8 mouse cellular contexts compared by ENCODE assay signal in genomic region chr5:102055130-102055641, GRCm38 (mm10). TPM values are rescaled to one million over a fixed set of nuclear protein-coding genes. Genes with fewer than 3 reads are reported as not detected.
DNase-seq lines count a peak whose midpoint lies in the region; ATAC-seq and TF ChIP-seq lines count a peak whose summit lies in the region.

No protein-coding gene starts in this region.

- H3K36me3 ChIP-seq in lung, embryonic 15.5 days = no peaks in the 10 kb centered on the region

- H3K4me3 ChIP-seq in lung, embryonic 15.5 days = no peak overlapping the region
- no peak overlapping the region for H3K4me3 ChIP-seq in lung, adult 2 months (replicated peaks; ENCODE audit: extremely low read depth, low read depth, low read length)

- H3K9me3 ChIP-seq in lung, embryonic 15.5 days = no peaks in the 10 kb centered on the region

- H3K4me1 ChIP-seq in lung, embryonic 15.5 days = peaks cover 15% of the 10 kb centered on the region; the same call in 1 of the 2 replicates
- peaks cover 12% of the 10 kb centered on the region for H3K4me1 ChIP-seq in lung, adult 2 months (ENCODE audit: control insufficient read depth, insufficient read depth, low read length)

- no peak for TF ChIP-seq CTCF in lung, adult 2 months (IDR thresholded peaks at IDR 0.05; ENCODE audit: insufficient read depth, low read length)

- no peaks in the 10 kb centered on the region for H3K27me3 ChIP-seq in lung, embryonic 15.5 days

- DNase-seq in lung, adult 2 months = no peak
- DNase-seq in cerebellum, adult 9-11 months = peak; percentile 71
- peak; percentile 73 for DNase-seq in kidney, adult 9 months
- DNase-seq in retina, embryonic 14.5 days (ENCODE audit: low spot score) = peak; percentile 49
- DNase-seq in thymus, postnatal 0 days (ENCODE audit: low spot score) = no peak
- DNase-seq in adrenal gland, adult 8-10 months = no peak
- DNase-seq in gastrocnemius, postnatal 36 days = no peak

- 0 out of 2 replicates have a peak, but pooled peaks have one; percentile 32 for ATAC-seq in lung, embryonic 15.5 days (ENCODE audit: borderline replicate concordance, extremely low read depth, low FRiP score, low TSS enrichment)

- no peak overlapping the region for H3K4me2 ChIP-seq in lung, embryonic 15.5 days

- H3K27ac ChIP-seq in lung, embryonic 15.5 days = no peak overlapping the region

- WGBS in lung, embryonic 15.5 days = 27% methylated on average over 3 of the region's 3 CpGs
- 23% methylated on average over 3 of the region's 3 CpGs for WGBS in lung, adult 2 months

- no peak for TF ChIP-seq POLR2A in lung, adult 2 months (IDR thresholded peaks at IDR 0.05; ENCODE audit: borderline replicate concordance, extremely low read depth, low read depth, low read length)

- intact Hi-C loops in gastrocnemius, postnatal 36 days (cut with DNase I) = no loop called here

- no peak overlapping the region for H3K9ac ChIP-seq in lung, embryonic 15.5 days

RNA-seq across cellular contexts. Expression of gene Wdfy3, which starts 14.5 kb away (rescaled TPM):
- polyA plus RNA-seq in lung, embryonic 15.5 days (2015; fragmentation: Nextera tagmentation; extraction: Ambion mirVana) = 12.4 and 13.4 TPM in 2 replicates
- polyA plus RNA-seq in lung, adult 2 months (2012; rRNA removed) = 32.4 and 33.0 TPM in 2 replicates
- 1.9 and 2.0 TPM in 2 replicates for polyA plus RNA-seq in thymus, postnatal 0 days (2015; fragmentation: Nextera tagmentation; extraction: Ambion mirVana)
- total RNA-seq in adrenal gland, adult 8-10 months (2022) = 10 to 100 TPM; 41.6 to 70.2 (median 56.0) TPM
- 10 to 100 TPM; 18.3 to 21.2 TPM for total RNA-seq in gastrocnemius, postnatal 36 days (2021)

Comparison
In these comparisons a context has a peak if more than half of its experiments do, and no peak if none do; other contexts are left out.
1. DNase-seq: peak in cerebellum, adult 9-11 months (single experiment), kidney, adult 9 months (single experiment) and retina, embryonic 14.5 days (single experiment); none in lung, adult 2 months (single experiment), thymus, postnatal 0 days (single experiment), adrenal gland, adult 8-10 months (single experiment) and gastrocnemius, postnatal 36 days (0 of 2).